ENCODE assay signal across 10 mouse cellular contexts in genomic region chr1:62794896-62795255, GRCm38 (mm10).
DNase-seq lines count a peak whose midpoint lies in the region; ATAC-seq and TF ChIP-seq lines count a peak whose summit lies in the region.
"Had no signal": no experiment of that assay in that cellular context is flagged by ENCODE, and none has a peak within 500 bp of the region (broad histone marks: within the 10 kb centered on the region; RNA-seq: fewer than 3 reads in every experiment).

No protein-coding gene starts in this region.

- H3K4me2 ChIP-seq in heart, embryonic 12.5 days, result peak overlapping the region; percentile 33; the same call in 1 of the 2 replicates
- H3K4me2 ChIP-seq in forebrain, embryonic 14.5 days (ENCODE audit: low read length), result peak overlapping the region; percentile 41
- H3K4me2 ChIP-seq in limb, embryonic 15.5 days, result 0 out of 2 replicates have a peak overlapping the region, but pooled peaks have one; percentile 20

- no peak overlapping the region for H3K9ac ChIP-seq in heart, embryonic 12.5 days
- H3K9ac ChIP-seq in forebrain, embryonic 14.5 days (ENCODE audit: low read length), result no peak overlapping the region
- H3K9ac ChIP-seq in limb, embryonic 15.5 days, result no peak overlapping the region
- H3K9ac ChIP-seq: intestine, embryonic 15.5 days had no signal

- 52% methylated on average over 2 of the region's 2 CpGs for WGBS in heart, embryonic 12.5 days
- 21% methylated on average over 2 of the region's 2 CpGs for WGBS in forebrain, embryonic 14.5 days
- WGBS in limb, embryonic 15.5 days, result 44% methylated on average over 2 of the region's 2 CpGs

- H3K4me3 ChIP-seq in heart, embryonic 12.5 days, result no peak overlapping the region
- peak overlapping the region; percentile 52; the same call in 1 of the 2 replicates for H3K4me3 ChIP-seq in E14TG2a.4 (replicated peaks; ENCODE audit: low read length)
- H3K4me3 ChIP-seq in forebrain, embryonic 14.5 days (ENCODE audit: low read depth, low read length), result no peak overlapping the region
- no peak overlapping the region for H3K4me3 ChIP-seq in limb, embryonic 15.5 days

- TF ChIP-seq CTCF in E14TG2a.4 (conservative IDR thresholded peaks at IDR 0.05; ENCODE audit: low read length), result no peak

- no peak for ATAC-seq in heart, embryonic 12.5 days (ENCODE audit: insufficient number of reproducible peaks, low FRiP score)
- peak; percentile 41 for ATAC-seq in forebrain, embryonic 14.5 days
- ATAC-seq in limb, embryonic 15.5 days (ENCODE audit: insufficient number of reproducible peaks, low FRiP score, low TSS enrichment, low read depth), result no peak

- intact Hi-C loops in heart, postnatal 10 days (cut with DNase I), result loop anchor here (2.0 kb wide), 2 partner anchors 134 to 170 kb away; no protein-coding TSS in a partner anchor

- no peaks in the 10 kb centered on the region for H3K27me3 ChIP-seq in heart, embryonic 12.5 days (replicated peaks)
- no peaks in the 10 kb centered on the region for H3K27me3 ChIP-seq in E14TG2a.4 (ENCODE audit: insufficient read depth, low read length)
- H3K27me3 ChIP-seq in forebrain, embryonic 14.5 days (replicated peaks; ENCODE audit: control insufficient read depth, insufficient read depth, low read length), result no peaks in the 10 kb centered on the region
- no peaks in the 10 kb centered on the region for H3K27me3 ChIP-seq in limb, embryonic 15.5 days
- H3K27me3 ChIP-seq: intestine, embryonic 15.5 days had no signal

- no peak for DNase-seq in heart, postnatal 10 days
- DNase-seq in forebrain, embryonic 14.5 days (ENCODE audit: low spot score), result peak; percentile 67
- no peak for DNase-seq in spleen, postnatal 36 days (ENCODE audit: low spot score in 2 of 2)
- no peak for DNase-seq in layer of hippocampus, adult 18-20 months (ENCODE audit: low spot score in 2 of 2)
- no peak for DNase-seq in cerebellum, adult 9-10 months

- H3K36me3 ChIP-seq in heart, embryonic 12.5 days, result no peaks in the 10 kb centered on the region
- peaks cover 21% of the 10 kb centered on the region for H3K36me3 ChIP-seq in E14TG2a.4 (ENCODE audit: insufficient read depth, low read length)
- H3K36me3 ChIP-seq in forebrain, embryonic 14.5 days (ENCODE audit: control insufficient read depth, insufficient read depth, low read length), result no peaks in the 10 kb centered on the region
- H3K36me3 ChIP-seq in limb, embryonic 15.5 days, result no peaks in the 10 kb centered on the region
- H3K36me3 ChIP-seq: intestine, embryonic 15.5 days had no signal

- H3K27ac ChIP-seq in heart, embryonic 12.5 days (ENCODE audit: poor library complexity, severe bottlenecking), result no peak overlapping the region
- no peak overlapping the region for H3K27ac ChIP-seq in forebrain, embryonic 14.5 days (ENCODE audit: low read depth, low read length)
- H3K27ac ChIP-seq in limb, embryonic 15.5 days, result 0 out of 2 replicates have a peak overlapping the region, but pooled peaks have one; percentile 5
- H3K27ac ChIP-seq: gastrocnemius, adult 2 months had no signal

- H3K4me1 ChIP-seq in heart, embryonic 12.5 days (replicated peaks), result peaks cover 18% of the 10 kb centered on the region
- peaks cover 54% of the 10 kb centered on the region for H3K4me1 ChIP-seq in E14TG2a.4 (replicated peaks; ENCODE audit: low read depth, low read length)
- peaks cover 18% of the 10 kb centered on the region for H3K4me1 ChIP-seq in forebrain, embryonic 14.5 days (ENCODE audit: control insufficient read depth, insufficient read depth, low read length)
- peaks cover 35% of the 10 kb centered on the region for H3K4me1 ChIP-seq in limb, embryonic 15.5 days

- H3K9me3 ChIP-seq in heart, embryonic 12.5 days (replicated peaks), result no peaks in the 10 kb centered on the region
- H3K9me3 ChIP-seq in E14TG2a.4 (ENCODE audit: low read length), result no peaks in the 10 kb centered on the region
- H3K9me3 ChIP-seq in forebrain, embryonic 14.5 days (replicated peaks; ENCODE audit: control insufficient read depth, low read length), result no peaks in the 10 kb centered on the region
- no peaks in the 10 kb centered on the region for H3K9me3 ChIP-seq in limb, embryonic 15.5 days
- H3K9me3 ChIP-seq: intestine, embryonic 15.5 days had no signal
